Mouse (Mus musculus): Measurements from ENCODE around the gene Pcnx4. TPM values are rescaled to one million over a fixed set of nuclear protein-coding genes. Genes with fewer than 3 reads are reported as not detected.
A peak's percentile ranks its signal among the peaks of the same experiment; 100 is the strongest.

Pcnx4 gene
- polyA plus RNA-seq, 1 experiment from 2014 or later: 2.0 TPM

- H3K4me2 ChIP-seq (ENCODE audit: low read depth, low read length): no peak overlapping the region
- H3K9ac ChIP-seq (ENCODE audit: low read depth, low read length): no peak overlapping the region
- H3K4me3 ChIP-seq (ENCODE audit: low read depth, low read length): no peak overlapping the region
- no peaks in the 10 kb centered on the region for H3K4me1 ChIP-seq (ENCODE audit: control insufficient read depth, low read depth, low read length)
- WGBS (ENCODE audit: insufficient replicate concordance): 71% methylated on average over 9 of the region's 9 CpGs
- H3K9me3 ChIP-seq (replicated peaks; ENCODE audit: control insufficient read depth, low read length): no peaks in the 10 kb centered on the region
- ATAC-seq (ENCODE audit: low read depth): no peak
- H3K27ac ChIP-seq (ENCODE audit: low read length): no peak overlapping the region
- H3K36me3 ChIP-seq (ENCODE audit: control insufficient read depth, insufficient read depth): no peaks in the 10 kb centered on the region
- H3K27me3 ChIP-seq (ENCODE audit: control insufficient read depth, insufficient read depth, low read depth, low read length): no peaks in the 10 kb centered on the region
Measured at GRCm38 (mm10) chr12:72519352-72519751, 16.8 kb upstream of the Pcnx4 start.

DNA sequence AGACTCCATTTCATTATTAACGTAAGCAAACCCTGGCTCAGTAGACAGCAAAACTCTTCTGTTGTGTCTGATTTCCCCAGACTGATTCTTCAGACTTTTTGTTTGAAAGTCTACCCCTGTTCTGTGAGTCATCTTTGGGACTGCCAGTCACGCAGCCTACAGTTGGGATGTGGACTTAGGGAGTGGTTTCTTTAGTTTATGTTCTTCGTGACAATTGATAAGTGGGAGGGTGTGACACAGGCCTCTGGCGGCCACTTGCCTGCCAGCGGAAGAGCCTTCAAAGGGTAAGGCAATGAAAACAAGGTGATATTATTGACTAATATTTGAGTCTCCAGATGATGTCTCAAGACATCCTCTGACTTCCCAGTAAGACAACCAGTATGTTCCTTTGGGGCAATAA is 16.3 kb upstream of the Pcnx4 start:
- no peaks in the 10 kb centered on the region for H3K36me3 ChIP-seq (ENCODE audit: control insufficient read depth, insufficient read depth)
- H3K9ac ChIP-seq (ENCODE audit: low read depth, low read length): no peak overlapping the region
- H3K27me3 ChIP-seq (ENCODE audit: control insufficient read depth, insufficient read depth, low read depth, low read length): no peaks in the 10 kb centered on the region
- no peaks in the 10 kb centered on the region for H3K9me3 ChIP-seq (replicated peaks; ENCODE audit: control insufficient read depth, low read length)
- no peak overlapping the region for H3K4me3 ChIP-seq (ENCODE audit: low read depth, low read length)
- peak; percentile 47; the same call in 1 of the 2 replicates for ATAC-seq (ENCODE audit: low read depth)
- 38% methylated on average over 5 of the region's 5 CpGs for WGBS (ENCODE audit: insufficient replicate concordance)
- H3K27ac ChIP-seq (ENCODE audit: low read length): no peak overlapping the region
- H3K4me2 ChIP-seq (ENCODE audit: low read depth, low read length): no peak overlapping the region
- H3K4me1 ChIP-seq (ENCODE audit: control insufficient read depth, low read depth, low read length): no peaks in the 10 kb centered on the region

DNA sequence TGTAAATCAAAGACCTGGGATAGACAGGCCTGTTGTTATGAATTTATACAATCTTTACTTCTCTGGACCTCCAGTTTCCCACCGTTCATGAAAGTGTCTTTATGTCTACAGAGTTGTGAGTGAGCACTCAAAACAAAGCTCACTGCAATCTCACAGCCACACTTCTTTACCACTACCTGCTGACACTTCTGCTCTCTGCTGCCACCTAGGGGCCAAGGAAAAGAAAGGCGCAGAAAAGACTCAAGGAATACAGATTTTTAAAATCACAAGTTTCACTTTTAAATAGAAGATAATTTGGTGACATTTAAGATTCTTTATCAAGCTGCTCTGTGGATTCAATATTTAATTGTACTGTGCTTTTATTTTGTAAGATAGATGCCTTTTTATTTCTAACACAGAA is 15.5 kb upstream of the Pcnx4 start:
- no peak for ATAC-seq (ENCODE audit: low read depth)
- H3K9ac ChIP-seq (ENCODE audit: low read depth, low read length): no peak overlapping the region
- WGBS (ENCODE audit: insufficient replicate concordance): 1% methylated on average over 2 of the region's 2 CpGs

DNA sequence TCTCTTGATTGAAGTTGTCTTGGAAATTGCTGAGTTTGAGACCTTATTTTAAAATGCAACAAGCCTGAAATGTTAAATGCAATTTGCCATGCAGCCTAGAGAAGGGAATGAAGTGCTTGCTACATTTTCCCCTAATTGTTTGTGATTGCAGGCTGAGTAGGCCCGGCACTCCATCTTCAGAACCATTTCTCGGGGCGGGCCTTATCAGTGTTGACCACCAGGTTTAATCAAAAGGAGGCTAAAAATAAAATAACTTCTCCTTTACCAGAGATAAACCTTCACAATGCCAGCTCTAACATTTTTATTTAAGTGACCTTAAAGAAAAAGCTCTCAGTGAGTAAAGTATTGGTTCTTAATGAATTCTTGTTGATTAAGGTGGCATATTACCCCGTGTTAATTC is 10.6 kb upstream of the Pcnx4 start:
- no peak overlapping the region for H3K27ac ChIP-seq (ENCODE audit: low read length)
- ATAC-seq (ENCODE audit: low read depth): 0 out of 2 replicates have a peak, but pooled peaks have one; percentile 27
- no peaks in the 10 kb centered on the region for H3K9me3 ChIP-seq (replicated peaks; ENCODE audit: control insufficient read depth, low read length)
- H3K36me3 ChIP-seq (ENCODE audit: control insufficient read depth, insufficient read depth): no peaks in the 10 kb centered on the region
- no peak overlapping the region for H3K4me2 ChIP-seq (ENCODE audit: low read depth, low read length)
- H3K27me3 ChIP-seq (ENCODE audit: control insufficient read depth, insufficient read depth, low read depth, low read length): no peaks in the 10 kb centered on the region
- WGBS (ENCODE audit: insufficient replicate concordance): 26% methylated on average over 4 of the region's 4 CpGs
- H3K9ac ChIP-seq (ENCODE audit: low read depth, low read length): no peak overlapping the region
- H3K4me1 ChIP-seq (ENCODE audit: control insufficient read depth, low read depth, low read length): no peaks in the 10 kb centered on the region; the same call in 1 of the 2 replicates
- H3K4me3 ChIP-seq (ENCODE audit: low read depth, low read length): no peak overlapping the region

More for the DNA sequence above, 15.5 kb upstream of the Pcnx4 start:
- Histone ChIP-seq H3K4me3 (ENCODE audit: low read depth, low read length) (no peak overlapping the region), H3K27me3 (ENCODE audit: control insufficient read depth, insufficient read depth, low read depth, low read length) (no peaks in the 10 kb centered on the region), H3K9me3 (replicated peaks; ENCODE audit: control insufficient read depth, low read length) (no peaks in the 10 kb centered on the region), H3K36me3 (ENCODE audit: control insufficient read depth, insufficient read depth) (no peaks in the 10 kb centered on the region), H3K27ac (ENCODE audit: low read length) (no peak overlapping the region), H3K4me2 (ENCODE audit: low read depth, low read length) (no peak overlapping the region), H3K4me1 (ENCODE audit: control insufficient read depth, low read depth, low read length) (no peaks in the 10 kb centered on the region; the same call in 1 of the 2 replicates)

DNA sequence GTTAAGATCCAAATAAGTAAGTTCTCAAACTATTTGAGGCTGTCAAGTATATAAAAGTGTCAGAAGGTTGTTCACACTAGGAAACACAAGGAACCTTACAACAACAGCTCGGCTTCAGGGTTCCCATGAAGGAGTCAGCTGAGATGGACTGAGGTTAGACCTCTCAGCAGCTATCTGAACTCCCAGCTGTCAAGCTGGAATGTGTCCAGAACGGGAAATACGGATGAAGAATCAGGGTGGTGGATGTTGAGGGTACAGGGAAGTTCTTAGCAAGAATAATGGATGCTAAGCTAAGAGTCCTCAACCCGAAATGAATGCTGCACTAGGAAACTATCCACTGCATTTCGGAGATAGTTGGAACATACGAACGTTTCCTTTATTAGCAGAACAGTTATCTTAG is 3.9 kb upstream of the Pcnx4 start:
- ATAC-seq (ENCODE audit: low read depth): no peak
- no peak overlapping the region for H3K27ac ChIP-seq (ENCODE audit: low read length)
- no peaks in the 10 kb centered on the region for H3K27me3 ChIP-seq (ENCODE audit: control insufficient read depth, insufficient read depth, low read depth, low read length)
- H3K4me1 ChIP-seq (ENCODE audit: control insufficient read depth, low read depth, low read length): peaks cover 8% of the 10 kb centered on the region
- H3K36me3 ChIP-seq (ENCODE audit: control insufficient read depth, insufficient read depth): no peaks in the 10 kb centered on the region
- no peak overlapping the region for H3K4me2 ChIP-seq (ENCODE audit: low read depth, low read length)
- no peak overlapping the region for H3K9ac ChIP-seq (ENCODE audit: low read depth, low read length)
- no peak overlapping the region for H3K4me3 ChIP-seq (ENCODE audit: low read depth, low read length)
- 61% methylated on average over 7 of the region's 7 CpGs for WGBS (ENCODE audit: insufficient replicate concordance)
- H3K9me3 ChIP-seq (replicated peaks; ENCODE audit: control insufficient read depth, low read length): no peaks in the 10 kb centered on the region

DNA sequence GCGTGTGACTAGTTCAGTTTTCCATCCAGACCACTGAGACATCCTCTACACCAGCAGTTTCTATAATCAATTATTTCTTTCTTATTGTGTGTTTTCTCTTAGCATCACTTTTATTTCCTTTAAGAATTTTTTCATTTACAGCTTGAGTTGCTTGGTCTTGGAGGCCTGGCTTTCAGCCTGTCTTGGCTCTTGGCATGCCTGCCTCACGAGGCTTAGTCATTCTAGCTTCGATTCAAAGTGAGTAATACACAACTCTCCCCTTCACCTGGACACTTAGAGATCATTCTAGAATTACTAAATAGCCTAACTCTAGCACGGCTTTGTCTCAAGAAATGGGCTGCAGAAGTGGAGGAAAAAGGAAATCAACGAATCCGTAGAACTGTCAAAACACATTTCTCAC is 2.2 kb upstream of the Pcnx4 start:
- no peaks in the 10 kb centered on the region for H3K9me3 ChIP-seq (replicated peaks; ENCODE audit: control insufficient read depth, low read length)
- H3K4me3 ChIP-seq (ENCODE audit: low read depth, low read length): no peak overlapping the region
- no peak overlapping the region for H3K4me2 ChIP-seq (ENCODE audit: low read depth, low read length)
- WGBS (ENCODE audit: insufficient replicate concordance): 50% methylated on average over 6 of the region's 6 CpGs
- H3K36me3 ChIP-seq (ENCODE audit: control insufficient read depth, insufficient read depth): no peaks in the 10 kb centered on the region
- H3K27me3 ChIP-seq (ENCODE audit: control insufficient read depth, insufficient read depth, low read depth, low read length): no peaks in the 10 kb centered on the region
- ATAC-seq (ENCODE audit: low read depth): no peak
- peaks cover 8% of the 10 kb centered on the region for H3K4me1 ChIP-seq (ENCODE audit: control insufficient read depth, low read depth, low read length)
- H3K27ac ChIP-seq (ENCODE audit: low read length): no peak overlapping the region
- H3K9ac ChIP-seq (ENCODE audit: low read depth, low read length): no peak overlapping the region

- no peak overlapping the region for H3K9ac ChIP-seq (ENCODE audit: low read depth, low read length)
- no peaks in the 10 kb centered on the region for H3K27me3 ChIP-seq (ENCODE audit: control insufficient read depth, insufficient read depth, low read depth, low read length)
- no peak for ATAC-seq (ENCODE audit: low read depth)
- peaks cover 8% of the 10 kb centered on the region for H3K4me1 ChIP-seq (ENCODE audit: control insufficient read depth, low read depth, low read length)
- H3K9me3 ChIP-seq (replicated peaks; ENCODE audit: control insufficient read depth, low read length): no peaks in the 10 kb centered on the region
- H3K36me3 ChIP-seq (ENCODE audit: control insufficient read depth, insufficient read depth): no peaks in the 10 kb centered on the region
- peak overlapping the region; percentile 78 for H3K4me3 ChIP-seq (ENCODE audit: low read depth, low read length)
- WGBS (ENCODE audit: insufficient replicate concordance): 60% methylated on average over 3 of the region's 3 CpGs
- no peak overlapping the region for H3K27ac ChIP-seq (ENCODE audit: low read length)
- peak overlapping the region; percentile 85 for H3K4me2 ChIP-seq (ENCODE audit: low read depth, low read length)
Measured at GRCm38 (mm10) chr12:72535599-72535998, 584 bp upstream of the Pcnx4 start.

- Histone ChIP-seq H3K4me2 (ENCODE audit: low read depth, low read length) (no peak overlapping the region), H3K9ac (ENCODE audit: low read depth, low read length) (no peak overlapping the region), H3K36me3 (ENCODE audit: control insufficient read depth, insufficient read depth) (no peaks in the 10 kb centered on the region), H3K27me3 (ENCODE audit: control insufficient read depth, insufficient read depth, low read depth, low read length) (no peaks in the 10 kb centered on the region), H3K27ac (ENCODE audit: low read length) (no peak overlapping the region), H3K4me1 (ENCODE audit: control insufficient read depth, low read depth, low read length) (peaks cover 8% of the 10 kb centered on the region), H3K9me3 (replicated peaks; ENCODE audit: control insufficient read depth, low read length) (no peaks in the 10 kb centered on the region), H3K4me3 (ENCODE audit: low read depth, low read length) (no peak overlapping the region)
- WGBS (ENCODE audit: insufficient replicate concordance): 86% methylated on average over 10 of the region's 10 CpGs
- no peak for ATAC-seq (ENCODE audit: low read depth)
Measured at GRCm38 (mm10) chr12:72538571-72538970, 2.4 kb downstream of the Pcnx4 start.

DNA sequence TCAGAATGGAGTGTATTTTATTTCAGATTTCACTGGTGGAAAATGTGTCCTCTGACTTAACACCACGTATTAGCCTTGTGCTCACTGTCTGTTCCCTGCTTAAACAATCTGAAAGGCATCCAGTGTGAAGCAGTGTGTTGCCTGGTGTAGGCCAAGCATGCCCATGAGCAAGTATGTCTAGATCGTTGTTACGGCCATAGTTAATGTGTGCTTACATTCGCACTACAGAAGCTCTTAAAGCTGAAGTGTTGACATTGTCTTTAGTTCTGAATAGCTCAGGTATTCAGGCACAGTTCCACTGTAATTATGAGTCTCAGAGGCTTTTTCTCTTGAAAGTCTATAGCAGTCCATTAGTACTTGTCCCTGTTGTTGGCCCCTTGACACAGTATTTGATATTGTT is 18.2 kb downstream of the Pcnx4 start:
- 63% methylated on average over 4 of the region's 4 CpGs for WGBS (ENCODE audit: insufficient replicate concordance)
- Histone ChIP-seq H3K4me1 (ENCODE audit: control insufficient read depth, low read depth, low read length) (no peaks in the 10 kb centered on the region), H3K9ac (ENCODE audit: low read depth, low read length) (no peak overlapping the region), H3K4me3 (ENCODE audit: low read depth, low read length) (no peak overlapping the region), H3K36me3 (ENCODE audit: control insufficient read depth, insufficient read depth) (no peaks in the 10 kb centered on the region), H3K4me2 (ENCODE audit: low read depth, low read length) (no peak overlapping the region), H3K9me3 (replicated peaks; ENCODE audit: control insufficient read depth, low read length) (no peaks in the 10 kb centered on the region), H3K27me3 (ENCODE audit: control insufficient read depth, insufficient read depth, low read depth, low read length) (no peaks in the 10 kb centered on the region), H3K27ac (ENCODE audit: low read length) (no peak overlapping the region)
- no peak for ATAC-seq (ENCODE audit: low read depth)
